Mouse (Mus musculus) hindbrain, embryonic 12.5 days (tissue): ENCODE data around the gene Mta2. TPM values are rescaled to one million over a fixed set of nuclear protein-coding genes. Genes with fewer than 3 reads are reported as not detected.

Experiments used
- ATAC-seq: fragments of 200-750 bp; cut with Nextera tagmentation; 2 replicates; pipeline ENCODE4 v1.8.0; 2017; ENCODE audit warnings: moderate TSS enrichment; ENCODE audit not compliant: low FRiP score
- H3K27ac ChIP-seq: fragments of 300-500 bp; sonication (generic); 2 replicates; pipeline ENCODE4 v1.5.1; 2016; ENCODE audit warnings: mild to moderate bottlenecking
- H3K27me3 ChIP-seq: fragments of 300-500 bp; sonication (generic); 2 replicates; pipeline ENCODE4 v1.6.1; 2016; ENCODE audit warnings: mild to moderate bottlenecking
- H3K36me3 ChIP-seq: fragments of 300-500 bp; sonication (generic); 2 replicates; pipeline ENCODE4 v1.6.1; 2016; ENCODE audit warnings: mild to moderate bottlenecking
- H3K4me1 ChIP-seq: fragments of 300-500 bp; sonication (generic); 2 replicates; pipeline ENCODE4 v1.6.1; 2016
- H3K4me2 ChIP-seq: fragments of 300-500 bp; sonication (generic); replicated peaks from 2 replicates; pipeline ENCODE4 v1.6.1; 2016; ENCODE audit warnings: mild to moderate bottlenecking
- H3K4me3 ChIP-seq: fragments of 300-500 bp; sonication (generic); 2 replicates; pipeline ENCODE4 v1.5.1; 2016; ENCODE audit warnings: mild to moderate bottlenecking
- H3K9ac ChIP-seq: fragments of 300-500 bp; sonication (generic); 2 replicates; pipeline ENCODE4 v1.6.1; 2016; ENCODE audit warnings: mild to moderate bottlenecking, moderate library complexity
- H3K9me3 ChIP-seq: fragments of 300-500 bp; sonication (generic); replicated peaks from 2 replicates; pipeline ENCODE4 v1.6.1; 2016; ENCODE audit warnings: mild to moderate bottlenecking
- WGBS: fragments of 180-500 bp; shearing (Covaris S2); methylation state at CpG from one replicate; pipeline ENCODE4 v1.1.7; 2016; 5-methylcytosine and 5-hydroxymethylcytosine counted together
- polyA plus RNA-seq: library from polyadenylated mRNA; unstranded; fragments of >200 nt; fragmentation: Nextera tagmentation; extraction: Ambion mirVana; gene quantifications from 2 replicates; pipeline ENCODE4 v1.2.1, GENCODE M21; 2016

Gene Mta2
- polyA plus RNA-seq, 1 experiment from 2014 or later = 174 TPM

DNA sequence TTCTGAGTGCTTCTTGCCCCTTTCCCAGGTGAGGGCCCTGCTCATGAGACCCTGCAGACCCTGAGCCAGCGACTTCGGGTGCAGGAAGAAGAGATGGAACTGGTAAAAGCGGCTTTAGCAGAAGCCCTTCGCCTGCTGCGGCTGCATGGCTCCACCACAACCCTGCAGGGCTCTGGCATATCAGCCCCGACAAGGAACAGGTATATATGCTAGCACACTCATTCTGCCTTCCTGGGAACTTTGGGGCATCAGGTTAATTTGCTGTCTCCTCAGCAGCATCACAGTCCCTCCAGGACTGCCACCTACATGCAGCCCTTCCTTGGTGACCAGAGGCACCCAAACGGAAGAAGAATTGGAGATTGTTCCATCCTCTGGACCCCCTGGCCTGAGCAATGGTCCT is 10.9 kb upstream of the Mta2 start:
- Histone ChIP-seq H3K36me3 (peaks cover 26% of the 10 kb centered on the region), H3K4me2 (peak overlapping the region; percentile 67), H3K9me3 (no peaks in the 10 kb centered on the region), H3K27ac (no peak overlapping the region), H3K4me1 (peaks cover 13% of the 10 kb centered on the region), H3K27me3 (peaks cover 6% of the 10 kb centered on the region), H3K9ac (0 out of 2 replicates have a peak overlapping the region, but pooled peaks have one; percentile 9), H3K4me3 (0 out of 2 replicates have a peak overlapping the region, but pooled peaks have one; percentile 54)
- 89% methylated on average over 7 of the region's 7 CpGs for WGBS
- ATAC-seq = no peak

- H3K9ac ChIP-seq = 0 out of 2 replicates have a peak overlapping the region, but pooled peaks have one; percentile 23
- ATAC-seq = no peak
- no peaks in the 10 kb centered on the region for H3K27me3 ChIP-seq
- H3K27ac ChIP-seq = no peak overlapping the region
- no peaks in the 10 kb centered on the region for H3K9me3 ChIP-seq
- peaks cover 17% of the 10 kb centered on the region for H3K36me3 ChIP-seq
- no peak overlapping the region for H3K4me2 ChIP-seq
- WGBS = 78% methylated on average over 2 of the region's 2 CpGs
- H3K4me3 ChIP-seq = no peak overlapping the region
- H3K4me1 ChIP-seq = peaks cover 6% of the 10 kb centered on the region
Measured at GRCm38 (mm10) chr19:8936736-8937135, 4.9 kb upstream of the Mta2 start.

DNA sequence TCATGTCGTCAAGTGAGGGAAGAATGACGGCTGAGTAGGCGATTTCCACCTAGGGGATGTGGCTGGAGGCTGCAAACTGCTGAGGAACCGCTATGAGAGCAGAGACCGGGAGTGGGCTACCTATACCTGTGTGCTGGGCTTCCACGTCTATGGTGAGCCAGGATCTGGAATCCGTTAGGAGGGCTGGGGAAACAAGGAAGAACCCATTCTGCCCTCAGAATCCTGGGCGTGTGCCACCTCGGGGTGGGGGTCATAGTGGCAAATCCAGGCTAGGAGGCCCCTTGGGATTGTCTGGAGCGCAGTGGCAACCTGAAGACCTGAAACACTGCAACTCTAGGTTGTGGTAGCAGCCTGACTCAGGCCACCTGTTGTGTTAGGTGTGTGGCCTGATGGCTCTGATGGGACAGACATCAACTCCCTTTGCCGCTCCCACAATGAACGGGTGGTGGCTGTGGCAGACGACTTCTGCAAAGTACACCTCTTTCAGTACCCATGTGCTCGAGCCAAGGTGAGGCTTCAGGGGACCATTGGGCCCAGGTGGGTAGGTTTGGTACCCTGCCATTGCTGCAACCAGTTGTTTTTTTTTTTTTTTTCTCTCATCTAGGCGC is 1.0 kb upstream of the Mta2 start:
- ATAC-seq = no peak
- 83% methylated on average over 15 of the region's 15 CpGs for whole genome bisulfite sequencing
- peak overlapping the region; percentile 68; the same call in 1 of the 2 replicates for H3K4me2 ChIP-seq
- peaks cover 25% of the 10 kb centered on the region for H3K36me3 ChIP-seq
- no peak overlapping the region for H3K27ac ChIP-seq
- no peak overlapping the region for H3K9ac ChIP-seq
- no peaks in the 10 kb centered on the region for H3K9me3 ChIP-seq
- no peaks in the 10 kb centered on the region for H3K27me3 ChIP-seq
- no peak overlapping the region for H3K4me3 ChIP-seq
- peaks cover 24% of the 10 kb centered on the region for H3K4me1 ChIP-seq

- 40% methylated on average over 10 of the region's 10 CpGs for WGBS
- peak overlapping the region; percentile 83 for H3K4me3 ChIP-seq
- peak overlapping the region; percentile 97 for H3K27ac ChIP-seq
- H3K4me1 ChIP-seq = peaks cover 24% of the 10 kb centered on the region
- H3K9me3 ChIP-seq = no peaks in the 10 kb centered on the region
- peaks cover 30% of the 10 kb centered on the region for H3K36me3 ChIP-seq
- H3K4me2 ChIP-seq = peak overlapping the region; percentile 68
- peak overlapping the region; percentile 95 for H3K9ac ChIP-seq
- no peaks in the 10 kb centered on the region for H3K27me3 ChIP-seq
- ATAC-seq = no peak; the same call in 1 of the 2 replicates
Measured at GRCm38 (mm10) chr19:8941136-8941514, 550 bp upstream of the Mta2 start.

GRCm38 (mm10) chr19:8942276-8942964 is 745 bp downstream of the Mta2 start:
- peak; percentile 72 for ATAC-seq
- peaks cover 33% of the 10 kb centered on the region for H3K36me3 ChIP-seq
- WGBS = under 1% methylated on average over 46 of the region's 46 CpGs
- H3K9me3 ChIP-seq = no peaks in the 10 kb centered on the region
- H3K27me3 ChIP-seq = no peaks in the 10 kb centered on the region
- peak overlapping the region; percentile 83 for H3K4me3 ChIP-seq
- H3K9ac ChIP-seq = peak overlapping the region; percentile 95
- H3K27ac ChIP-seq = peak overlapping the region; percentile 97
- peak overlapping the region; percentile 68 for H3K4me2 ChIP-seq
- H3K4me1 ChIP-seq = peaks cover 24% of the 10 kb centered on the region

- H3K9ac ChIP-seq = peak overlapping the region; percentile 95
- 75% methylated on average over 2 of the region's 2 CpGs for WGBS
- no peak overlapping the region for H3K27ac ChIP-seq
- H3K27me3 ChIP-seq = no peaks in the 10 kb centered on the region
- peaks cover 38% of the 10 kb centered on the region for H3K36me3 ChIP-seq
- H3K4me3 ChIP-seq = peak overlapping the region; percentile 83
- H3K4me2 ChIP-seq = peak overlapping the region; percentile 68
- peaks cover 24% of the 10 kb centered on the region for H3K4me1 ChIP-seq
- no peak for ATAC-seq
- no peaks in the 10 kb centered on the region for H3K9me3 ChIP-seq
Measured at GRCm38 (mm10) chr19:8943047-8943446, 1.4 kb downstream of the Mta2 start.

DNA sequence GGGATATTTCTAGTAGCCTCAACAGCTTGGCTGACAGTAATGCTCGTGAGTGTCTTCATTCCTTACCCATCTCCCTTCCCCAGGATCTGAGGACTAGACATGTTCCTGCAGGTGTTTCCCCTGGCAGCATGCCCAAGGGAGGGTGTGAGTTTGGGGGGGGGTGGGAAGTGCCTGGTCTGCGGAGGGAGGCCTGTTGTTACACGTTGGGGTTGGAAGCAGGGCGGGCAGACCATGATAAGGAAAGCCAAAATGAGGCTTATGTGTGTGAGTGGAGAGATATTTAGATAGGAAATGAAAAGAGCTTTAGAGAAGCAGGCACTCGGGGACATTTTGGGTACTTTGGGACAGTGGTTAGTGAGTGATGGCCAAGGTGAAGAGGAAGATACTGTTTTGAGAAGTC is 2.4 kb downstream of the Mta2 start:
- no peak overlapping the region for H3K4me3 ChIP-seq

DNA sequence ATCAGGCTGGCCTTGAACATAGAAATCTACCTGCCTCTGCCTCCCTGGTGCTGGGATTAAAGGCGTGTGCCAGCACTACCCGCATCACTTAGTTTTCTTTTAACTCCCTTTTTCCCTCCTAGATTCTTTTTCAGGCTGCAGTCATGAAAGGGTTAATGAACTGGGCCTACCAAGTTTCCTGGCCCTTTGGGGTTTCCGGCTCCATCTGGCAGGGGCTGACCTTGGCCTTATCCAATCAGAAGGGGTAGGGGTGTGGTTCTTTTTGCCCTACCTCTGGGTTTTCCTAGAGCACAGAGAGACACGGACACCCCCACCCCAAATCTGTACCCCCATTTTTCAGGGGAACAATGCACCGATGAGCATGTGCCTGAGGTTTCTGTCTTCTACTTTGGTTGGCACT is 3.1 kb downstream of the Mta2 start:
- peaks cover 55% of the 10 kb centered on the region for H3K36me3 ChIP-seq
- no peak overlapping the region for H3K27ac ChIP-seq
- no peaks in the 10 kb centered on the region for H3K9me3 ChIP-seq
- peak overlapping the region; percentile 35 for H3K4me2 ChIP-seq
- H3K9ac ChIP-seq = no peak overlapping the region
- no peak for ATAC-seq
- WGBS = 43% methylated on average over 5 of the region's 5 CpGs
- H3K27me3 ChIP-seq = no peaks in the 10 kb centered on the region
- H3K4me3 ChIP-seq = 0 out of 2 replicates have a peak overlapping the region, but pooled peaks have one; percentile 4
- peaks cover 24% of the 10 kb centered on the region for H3K4me1 ChIP-seq

More for the DNA sequence above, 2.4 kb downstream of the Mta2 start:
- H3K9me3 ChIP-seq = no peaks in the 10 kb centered on the region
- H3K9ac ChIP-seq = peak overlapping the region; percentile 47; the same call in 1 of the 2 replicates
- no peak for ATAC-seq
- H3K4me2 ChIP-seq = peak overlapping the region; percentile 68
- peaks cover 24% of the 10 kb centered on the region for H3K4me1 ChIP-seq
- H3K27ac ChIP-seq = no peak overlapping the region
- H3K36me3 ChIP-seq = peaks cover 48% of the 10 kb centered on the region
- 69% methylated on average over 5 of the region's 5 CpGs for WGBS
- no peaks in the 10 kb centered on the region for H3K27me3 ChIP-seq

DNA sequence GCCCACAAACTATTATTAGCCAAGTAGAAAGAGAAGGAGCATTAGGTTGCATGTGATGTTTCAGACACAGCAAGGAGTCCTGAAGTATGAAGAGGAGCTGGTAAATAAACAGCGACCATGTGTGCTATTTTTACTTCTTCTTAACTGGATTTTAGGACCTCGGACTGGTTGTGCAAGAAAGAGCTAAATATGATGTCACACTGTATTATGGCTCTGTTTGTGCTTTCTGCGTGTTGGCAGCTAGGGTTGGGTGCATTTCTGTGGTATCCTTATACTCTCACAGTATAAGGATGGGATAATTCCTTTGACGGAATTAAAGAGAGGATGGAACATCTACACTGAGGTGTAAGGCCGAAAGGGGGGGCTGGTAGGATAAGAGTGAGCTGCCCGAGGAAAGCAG is 3.6 kb downstream of the Mta2 start:
- H3K27ac ChIP-seq = no peak overlapping the region
- H3K9ac ChIP-seq = peak overlapping the region; percentile 19; the same call in 1 of the 2 replicates
- 0 out of 2 replicates have a peak overlapping the region, but pooled peaks have one; percentile 4 for H3K4me3 ChIP-seq
- no peaks in the 10 kb centered on the region for H3K9me3 ChIP-seq
- peaks cover 59% of the 10 kb centered on the region for H3K36me3 ChIP-seq
- WGBS = 85% methylated on average over 6 of the region's 6 CpGs
- H3K4me2 ChIP-seq = peak overlapping the region; percentile 35
- peaks cover 24% of the 10 kb centered on the region for H3K4me1 ChIP-seq
- no peak for ATAC-seq
- H3K27me3 ChIP-seq = no peaks in the 10 kb centered on the region

DNA sequence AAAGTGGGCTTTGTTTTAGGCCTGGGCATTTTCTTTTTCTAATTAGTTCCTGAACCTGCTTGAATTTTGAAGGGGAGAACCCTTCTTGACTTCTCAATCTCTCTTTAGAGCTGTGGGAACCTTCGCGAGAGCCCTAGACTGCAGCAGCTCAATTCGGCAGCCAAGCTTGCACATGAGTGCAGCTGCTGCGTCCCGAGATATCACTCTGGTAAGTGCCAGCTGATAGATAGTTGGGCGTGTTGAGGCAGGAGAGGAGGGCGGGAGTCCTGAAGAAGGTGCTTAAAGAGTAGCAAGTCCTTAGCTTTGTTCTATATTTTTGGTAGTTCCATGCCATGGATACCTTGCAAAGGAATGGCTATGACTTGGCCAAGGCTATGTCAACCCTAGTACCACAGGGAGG is 5.3 kb downstream of the Mta2 start:
- Histone ChIP-seq H3K36me3 (peaks cover 76% of the 10 kb centered on the region), H3K27me3 (no peaks in the 10 kb centered on the region), H3K4me2 (no peak overlapping the region), H3K4me1 (peaks cover 18% of the 10 kb centered on the region), H3K9me3 (no peaks in the 10 kb centered on the region), H3K27ac (no peak overlapping the region), H3K4me3 (no peak overlapping the region), H3K9ac (no peak overlapping the region)
- ATAC-seq = no peak
- 98% methylated on average over 7 of the region's 7 CpGs for WGBS

DNA sequence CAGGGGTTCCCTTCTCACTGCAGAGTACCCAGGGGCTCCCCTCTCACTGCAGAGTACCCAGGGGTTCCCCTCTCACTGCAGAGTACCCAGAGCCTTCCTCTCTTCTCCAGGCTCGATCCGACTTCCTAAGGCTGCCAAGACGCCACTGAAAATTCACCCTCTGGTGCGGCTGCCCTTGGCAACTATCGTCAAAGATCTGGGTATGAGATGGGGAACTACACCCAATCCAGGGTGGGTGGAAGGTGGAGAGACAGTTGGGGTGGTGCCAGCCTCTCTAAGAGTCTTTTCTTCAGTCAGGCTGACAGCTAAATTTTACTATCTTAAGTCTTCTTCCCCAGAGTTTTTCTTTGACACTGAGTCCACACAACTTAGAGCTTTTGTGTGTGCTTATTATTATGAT is 8.5 kb downstream of the Mta2 start:
- Histone ChIP-seq H3K27me3 (no peaks in the 10 kb centered on the region), H3K36me3 (peaks cover 72% of the 10 kb centered on the region), H3K4me1 (peaks cover 23% of the 10 kb centered on the region), H3K4me2 (no peak overlapping the region), H3K27ac (no peak overlapping the region), H3K4me3 (no peak overlapping the region), H3K9ac (no peak overlapping the region), H3K9me3 (no peaks in the 10 kb centered on the region)
- ATAC-seq = no peak
- WGBS = 95% methylated on average over 5 of the region's 5 CpGs

DNA sequence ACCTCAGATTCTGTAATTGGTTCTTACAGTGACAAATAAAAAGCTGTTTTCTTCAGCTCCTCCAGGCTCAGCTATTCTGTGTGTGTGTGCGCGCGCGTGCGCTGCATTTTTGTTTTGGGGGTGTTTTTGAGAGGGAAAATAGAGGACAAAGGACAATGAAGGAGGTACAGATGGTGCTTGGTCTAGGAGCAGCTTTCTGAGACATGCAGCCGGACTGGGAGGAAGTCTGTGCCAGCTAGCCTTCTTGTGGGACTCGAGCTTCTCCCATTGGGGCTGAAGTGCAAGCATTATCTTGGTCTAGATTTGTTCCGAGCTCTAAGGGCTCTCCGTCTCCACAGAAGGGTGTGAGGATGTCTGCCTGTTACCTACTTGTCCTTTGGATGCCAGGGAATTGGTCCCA is 10.6 kb downstream of the Mta2 start:
- H3K4me2 ChIP-seq = no peak overlapping the region

More for the DNA sequence above, 10.6 kb downstream of the Mta2 start:
- H3K9me3 ChIP-seq = no peaks in the 10 kb centered on the region
- H3K4me3 ChIP-seq = no peak overlapping the region
- H3K27ac ChIP-seq = peak overlapping the region; percentile 93
- peaks cover 25% of the 10 kb centered on the region for H3K4me1 ChIP-seq
- H3K27me3 ChIP-seq = no peaks in the 10 kb centered on the region
- ATAC-seq = no peak
- WGBS = 87% methylated on average over 9 of the region's 9 CpGs
- no peak overlapping the region for H3K9ac ChIP-seq
- peaks cover 67% of the 10 kb centered on the region for H3K36me3 ChIP-seq
